ENCODE assay signal across 23 mouse cellular contexts in the genomic region with DNA sequence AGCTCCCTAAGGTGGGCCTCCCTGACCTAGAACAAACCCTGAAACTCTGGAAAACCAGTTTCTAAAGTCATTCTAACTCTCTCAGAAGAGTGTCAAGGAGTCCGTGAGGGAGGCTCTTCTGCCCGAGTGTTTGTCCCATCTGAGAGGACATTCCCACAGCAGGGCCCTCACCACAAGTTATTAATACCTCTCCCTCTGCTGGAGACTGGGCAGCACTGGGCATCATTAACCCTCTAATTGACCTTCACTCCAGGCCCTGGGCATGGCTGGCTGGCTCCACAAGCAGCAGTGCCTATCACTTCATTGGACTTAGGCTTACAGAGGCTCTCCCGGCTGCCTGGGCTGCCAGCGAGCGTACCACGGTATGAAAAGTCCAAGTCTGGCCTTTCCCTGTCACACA. TPM values are rescaled to one million over a fixed set of nuclear protein-coding genes. Genes with fewer than 3 reads are reported as not detected.
A peak's percentile ranks its signal among the peaks of the same experiment; 100 is the strongest.
DNase-seq lines count a peak whose midpoint lies in the region; ATAC-seq and TF ChIP-seq lines count a peak whose summit lies in the region.
"Had no signal": no experiment of that assay in that cellular context is flagged by ENCODE, and none has a peak within 500 bp of the region (broad histone marks: within the 10 kb centered on the region; RNA-seq: fewer than 3 reads in every experiment).

No protein-coding gene starts in this region.

- no peaks in the 10 kb centered on the region for H3K79me2 ChIP-seq in myocyte (ENCODE audit: control insufficient read depth, insufficient read depth)

- 67% methylated on average over 6 of the region's 6 CpGs for WGBS in kidney, embryonic 15.5 days

- no peak overlapping the region for H3K4me3 ChIP-seq in kidney, embryonic 15.5 days (replicated peaks)
- no peak overlapping the region for H3K4me3 ChIP-seq in brown adipose tissue, adult 24 weeks (ENCODE audit: insufficient read depth, low read depth, low read length)
- no peak overlapping the region for H3K4me3 ChIP-seq in myocyte
- H3K4me3 ChIP-seq: embryonic facial prominence, embryonic 13.5 days; limb, embryonic 15.5 days; liver, embryonic 15.5 days; midbrain, embryonic 12.5 days; neural tube, embryonic 13.5 days had no signal

- intact Hi-C loops in gastrocnemius, postnatal 14 days (cut with DNase I; ENCODE audit: low total_unique reads) = no loop called here

- DNase-seq in gastrocnemius, postnatal 14 days = peak; percentile 56
- DNase-seq in gastrocnemius, postnatal 10 days = no peak
- DNase-seq in kidney, adult 11 months = peak; percentile 35
- DNase-seq in embryo, embryonic 10.5 days (ENCODE audit: low spot score) = no peak
- DNase-seq: adrenal gland, adult 2 months; cerebellum, adult 9-10 months; kidney, adult 8-10 months; right cerebral cortex, adult 18-20 months; thymus, postnatal 25 days had no signal

- no peak overlapping the region for H3K4me2 ChIP-seq in kidney, embryonic 15.5 days
- H3K4me2 ChIP-seq in myocyte (ENCODE audit: low read depth) = peak overlapping the region; percentile 46
- H3K4me2 ChIP-seq: embryonic facial prominence, embryonic 13.5 days; limb, embryonic 15.5 days; liver, embryonic 15.5 days; midbrain, embryonic 12.5 days; neural tube, embryonic 13.5 days had no signal

- peaks cover 10% of the 10 kb centered on the region; the same call in 1 of the 2 replicates for H3K27me3 ChIP-seq in kidney, embryonic 15.5 days
- H3K27me3 ChIP-seq in myocyte (ENCODE audit: control insufficient read depth, insufficient read depth, insufficient read length) = no peaks in the 10 kb centered on the region
- H3K27me3 ChIP-seq: CH12.LX; embryonic facial prominence, embryonic 13.5 days; limb, embryonic 15.5 days; liver, embryonic 15.5 days; neural tube, embryonic 13.5 days had no signal

- no peak overlapping the region for H3K27ac ChIP-seq in kidney, embryonic 15.5 days
- 0 out of 2 replicates have a peak overlapping the region, but pooled peaks have one; percentile 14 for H3K27ac ChIP-seq in brown adipose tissue, adult 24 weeks (replicated peaks; ENCODE audit: low read depth, low read length)
- H3K27ac ChIP-seq: embryonic facial prominence, embryonic 13.5 days; limb, embryonic 15.5 days; liver, embryonic 15.5 days; midbrain, embryonic 12.5 days; neural tube, embryonic 13.5 days had no signal

- peaks cover 24% of the 10 kb centered on the region for H3K4me1 ChIP-seq in kidney, embryonic 15.5 days
- peaks cover 15% of the 10 kb centered on the region for H3K4me1 ChIP-seq in brown adipose tissue, adult 24 weeks (ENCODE audit: control insufficient read depth, insufficient read depth, insufficient read length, low read length)

- TF ChIP-seq POLR2A in myocyte (IDR thresholded peaks at IDR 0.05; ENCODE audit: insufficient read length, low read depth) = no peak

- H3K36me3 ChIP-seq in kidney, embryonic 15.5 days = no peaks in the 10 kb centered on the region
- no peaks in the 10 kb centered on the region for H3K36me3 ChIP-seq in myocyte (ENCODE audit: control insufficient read depth, insufficient read depth)
- H3K36me3 ChIP-seq: embryonic facial prominence, embryonic 13.5 days; limb, embryonic 15.5 days; liver, embryonic 15.5 days; midbrain, embryonic 12.5 days; neural tube, embryonic 13.5 days had no signal

- H3K9me3 ChIP-seq in kidney, embryonic 15.5 days (replicated peaks) = no peaks in the 10 kb centered on the region
- H3K9me3 ChIP-seq: embryonic facial prominence, embryonic 13.5 days; limb, embryonic 15.5 days; liver, embryonic 15.5 days; midbrain, embryonic 12.5 days; neural tube, embryonic 13.5 days had no signal

- no peak overlapping the region for H3ac ChIP-seq in myocyte (ENCODE audit: control insufficient read depth, insufficient read length)

- H3K9ac ChIP-seq in kidney, embryonic 15.5 days = no peak overlapping the region
- H3K9ac ChIP-seq: embryonic facial prominence, embryonic 13.5 days; limb, embryonic 15.5 days; liver, embryonic 15.5 days; midbrain, embryonic 12.5 days; neural tube, embryonic 13.5 days had no signal

- ATAC-seq in kidney, embryonic 15.5 days (replicated peaks; ENCODE audit: low FRiP score) = no peak
- ATAC-seq: forebrain, embryonic 14.5 days; lung, postnatal 0 days had no signal

TF ChIP-seq in myocyte, 11 proteins besides CTCF, POLR2A, EP300 and RAD21:
- TF ChIP-seq USF1 (IDR thresholded peaks at IDR 0.05; ENCODE audit: low read depth) = no peak
- TF ChIP-seq TCF12 (IDR thresholded peaks at IDR 0.05; ENCODE audit: insufficient read depth, poor library complexity, severe bottlenecking) = no peak
- TF ChIP-seq MAX (IDR thresholded peaks at IDR 0.05; ENCODE audit: low read depth) = no peak
- no peak for TF ChIP-seq CEBPB (IDR thresholded peaks at IDR 0.05; ENCODE audit: insufficient read depth, poor library complexity, severe bottlenecking)
- TF ChIP-seq MYOG (IDR thresholded peaks at IDR 0.05; ENCODE audit: control insufficient read depth in 1 of 3, insufficient read depth in 1 of 3, insufficient read length in 2 of 3, low read depth in 2 of 3) = no peak
- no peak for TF ChIP-seq SRF (IDR thresholded peaks at IDR 0.05; ENCODE audit: control insufficient read depth, insufficient read length, low read depth)
- no peak for TF ChIP-seq TCF3 (IDR thresholded peaks at IDR 0.05; ENCODE audit: insufficient read length, low read depth)
- TF ChIP-seq E2F4 (IDR thresholded peaks at IDR 0.05; ENCODE audit: insufficient read depth) = no peak
- no peak for TF ChIP-seq REST (IDR thresholded peaks at IDR 0.05; ENCODE audit: insufficient read depth, insufficient read length)
- no peak for TF ChIP-seq POLR2AphosphoS2 (IDR thresholded peaks at IDR 0.05; ENCODE audit: insufficient read length, low read depth)
- TF ChIP-seq MYOD1 (IDR thresholded peaks at IDR 0.05; ENCODE audit: control insufficient read depth in 1 of 3, insufficient read length in 2 of 3, low read depth in 2 of 3) = no peak
TF ChIP-seq in myocyte: peak in this region for 0.

RNA-seq across cellular contexts. Expression of a gene that starts 9.2 kb away (rescaled TPM):
- total RNA-seq in gastrocnemius, postnatal 14 days (2021) = 100 to 1,000 TPM in 1 of 2 experiments, 10 to 100 TPM in 1; 91.4 to 128 TPM
- total RNA-seq in gastrocnemius, postnatal 10 days (2021) = 10 to 100 TPM; 63.5 to 81.2 TPM
- polyA plus RNA-seq in kidney, embryonic 15.5 days (2015; fragmentation: Nextera tagmentation; extraction: Ambion mirVana) = 0.10 and 0.27 TPM in 2 replicates
- polyA plus RNA-seq in brown adipose tissue, adult 24 weeks (2012; ENCODE audit: insufficient read depth, insufficient read length, missing spikeins) = 0.44 TPM in 1 of 2 replicates, not detected in the other
- 29.7 TPM for polyA plus RNA-seq in myocyte (2012; fragmentation: generic; extraction: Trizol)
- total RNA-seq: common myeloid progenitor, adult 5-6 weeks; granulocyte monocyte progenitor cell, adult 5-6 weeks; MEL had no signal

RNA-seq across cellular contexts. Expression of a gene that starts 24.7 kb away (rescaled TPM):
- 100 to 1,000 TPM; 342 TPM for total RNA-seq in gastrocnemius, postnatal 14 days (2021)
- 100 to 1,000 TPM; 300 to 343 TPM for total RNA-seq in gastrocnemius, postnatal 10 days (2021)
- polyA plus RNA-seq in kidney, embryonic 15.5 days (2015; fragmentation: Nextera tagmentation; extraction: Ambion mirVana) = 297 and 300 TPM in 2 replicates
- 311 and 350 TPM in 2 replicates for polyA plus RNA-seq in brown adipose tissue, adult 24 weeks (2012; ENCODE audit: insufficient read depth, insufficient read length, missing spikeins)
- 740 TPM for polyA plus RNA-seq in myocyte (2012; fragmentation: generic; extraction: Trizol)

RNA-seq across cellular contexts. Expression of a gene that starts 45.8 kb away (rescaled TPM):
- 10 to 100 TPM; 17.8 to 18.0 TPM for total RNA-seq in gastrocnemius, postnatal 14 days (2021)
- 10 to 100 TPM; 23.2 to 30.1 TPM for total RNA-seq in gastrocnemius, postnatal 10 days (2021)
- 13.3 and 16.7 TPM in 2 replicates for polyA plus RNA-seq in kidney, embryonic 15.5 days (2015; fragmentation: Nextera tagmentation; extraction: Ambion mirVana)
- polyA plus RNA-seq in brown adipose tissue, adult 24 weeks (2012; ENCODE audit: insufficient read depth, insufficient read length, missing spikeins) = 12.3 and 19.7 TPM in 2 replicates
- polyA plus RNA-seq in myocyte (2012; fragmentation: generic; extraction: Trizol) = 72.1 TPM

Comparison
In these comparisons a context has a peak if more than half of its experiments do, and no peak if none do; other contexts are left out.
1. DNase-seq: peak in gastrocnemius, postnatal 14 days (single experiment) and kidney, adult 11 months (single experiment); none in gastrocnemius, postnatal 10 days (single experiment) and embryo, embryonic 10.5 days (single experiment).
2. RNA of a gene that starts 9.2 kb away (polyA plus RNA-seq): 29.7 TPM in myocyte (single experiment); 0.44 TPM in brown adipose tissue, adult 24 weeks and 0.10 to 0.27 TPM in kidney, embryonic 15.5 days; every median in the first group is over 10 times any median in the second.